ENCODE assay signal across 21 mouse cellular contexts in genomic region chr9:116546156-116546555, GRCm38 (mm10).
"Had no signal": no experiment of that assay in that cellular context is flagged by ENCODE, and none has a peak within 500 bp of the region (broad histone marks: within the 10 kb centered on the region; RNA-seq: fewer than 3 reads in every experiment).

No protein-coding gene starts in this region.

- H3K9ac ChIP-seq: liver, postnatal 0 days; lung, embryonic 15.5 days; midbrain, embryonic 13.5 days; midbrain, embryonic 15.5 days; neural tube, embryonic 13.5 days; neural tube, embryonic 15.5 days had no signal

- H3K4me2 ChIP-seq: lung, embryonic 15.5 days; midbrain, embryonic 11.5 days; midbrain, embryonic 13.5 days; midbrain, embryonic 15.5 days; neural tube, embryonic 13.5 days; neural tube, embryonic 15.5 days had no signal

- H3K4me1 ChIP-seq: megakaryocyte, embryonic 14.5 days; midbrain, embryonic 13.5 days; midbrain, embryonic 15.5 days; neural tube, embryonic 13.5 days; neural tube, embryonic 15.5 days had no signal

- DNase-seq: liver, postnatal 0 days; lung, adult 2 months; lung, postnatal 14 days; lung, postnatal 36 days; retina, postnatal 1 day; right cerebral cortex, adult 18-20 months; right cerebral cortex, postnatal 25 days; right cerebral cortex, postnatal 4 days; spleen, adult 18-20 months; thymus, adult 18-20 months; thymus, postnatal 14 days; thymus, postnatal 36 days had no signal

- H3K27me3 ChIP-seq: lung, embryonic 15.5 days; megakaryocyte, embryonic 14.5 days; midbrain, embryonic 13.5 days; midbrain, embryonic 15.5 days; neural tube, embryonic 13.5 days; neural tube, embryonic 15.5 days had no signal

- H3K4me3 ChIP-seq: lung, embryonic 15.5 days; megakaryocyte, embryonic 14.5 days; midbrain, embryonic 13.5 days; midbrain, embryonic 15.5 days; neural tube, embryonic 13.5 days; neural tube, embryonic 15.5 days had no signal

- H3K36me3 ChIP-seq: lung, embryonic 15.5 days; midbrain, embryonic 13.5 days; midbrain, embryonic 15.5 days; neural tube, embryonic 13.5 days; neural tube, embryonic 15.5 days had no signal

- H3K9me3 ChIP-seq: lung, embryonic 15.5 days; megakaryocyte, embryonic 14.5 days; midbrain, embryonic 13.5 days; midbrain, embryonic 15.5 days; neural tube, embryonic 13.5 days had no signal

- ATAC-seq: liver, postnatal 0 days; lung, postnatal 0 days; midbrain, embryonic 13.5 days; midbrain, embryonic 15.5 days had no signal

- H3K27ac ChIP-seq: lung, embryonic 15.5 days; macrophage; midbrain, embryonic 13.5 days; midbrain, embryonic 15.5 days; neural tube, embryonic 13.5 days; neural tube, embryonic 15.5 days had no signal
